Mouse (Mus musculus): ENCODE results near the gene Uhrf1bp1.

GRCm38 (mm10) chr17:27825539-27825938, 30.7 kb upstream of the Uhrf1bp1 start:
- TF ChIP-seq GATA1 (IDR thresholded peaks at IDR 0.05; ENCODE audit: borderline replicate concordance, low read length) (no peak), CTCF (IDR thresholded peaks at IDR 0.05; ENCODE audit: low read depth, low read length) (no peak), TAL1 (conservative IDR thresholded peaks at IDR 0.05; ENCODE audit: low read depth, low read length) (no peak)

Data from G1E (cell line).